Mouse (Mus musculus): ENCODE results near the gene Fsd1.

The Fsd1 gene

GRCm38 (mm10) chr17:55961631-55962030, 24.7 kb upstream of the Fsd1 start:
- no peak for DNase-seq (ENCODE audit: low spot score in 2 of 2)

DNA sequence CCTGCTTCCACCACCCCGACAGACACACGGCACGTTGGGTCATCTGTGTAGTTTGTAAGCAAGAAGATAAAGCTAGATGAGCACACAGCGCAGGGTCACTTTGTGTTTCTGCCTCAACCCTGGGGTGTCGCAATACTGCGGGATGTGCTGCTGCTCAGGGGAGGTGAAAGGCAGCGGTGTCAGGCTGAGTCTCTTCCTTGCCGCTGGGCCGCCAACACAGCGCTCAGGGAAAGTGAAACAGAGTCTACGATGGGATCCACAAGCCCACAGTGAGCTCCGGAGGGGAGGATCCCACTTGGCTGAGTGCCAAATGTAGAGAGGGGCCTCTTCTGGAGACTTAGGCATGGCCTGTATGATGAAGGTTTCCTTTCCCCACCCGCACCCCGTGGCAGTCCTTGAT, 23.1 kb upstream of the Fsd1 start:
- DNase-seq (ENCODE audit: low spot score in 2 of 2), result peak in 1 of 2 experiments; percentile 0

DNA sequence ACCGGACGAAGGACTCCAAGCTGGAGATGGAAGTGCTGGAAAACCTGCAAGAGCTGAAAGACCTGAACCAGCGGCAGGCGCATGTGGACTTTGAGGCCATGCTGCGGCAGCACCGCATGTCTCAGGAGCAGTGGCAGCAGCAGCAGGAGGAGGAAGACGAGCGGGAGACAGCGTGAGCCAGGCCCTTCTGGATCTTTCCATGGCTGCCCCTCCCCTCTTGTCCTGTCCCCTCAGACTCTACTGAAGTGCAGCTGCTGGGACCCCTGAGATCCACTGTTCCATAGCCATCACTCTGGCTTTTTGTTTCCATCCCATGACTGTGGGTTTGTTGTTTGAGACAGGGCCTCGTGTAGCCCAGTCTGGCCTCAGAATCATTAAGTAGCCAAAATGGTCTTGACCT, 21.8 kb upstream of the Fsd1 start:
- no peak for DNase-seq (ENCODE audit: low spot score in 2 of 2)

- no peak for DNase-seq (ENCODE audit: low spot score in 2 of 2)
Observed at GRCm38 (mm10) chr17:55964996-55965395, 21.3 kb upstream of the Fsd1 start.

DNA sequence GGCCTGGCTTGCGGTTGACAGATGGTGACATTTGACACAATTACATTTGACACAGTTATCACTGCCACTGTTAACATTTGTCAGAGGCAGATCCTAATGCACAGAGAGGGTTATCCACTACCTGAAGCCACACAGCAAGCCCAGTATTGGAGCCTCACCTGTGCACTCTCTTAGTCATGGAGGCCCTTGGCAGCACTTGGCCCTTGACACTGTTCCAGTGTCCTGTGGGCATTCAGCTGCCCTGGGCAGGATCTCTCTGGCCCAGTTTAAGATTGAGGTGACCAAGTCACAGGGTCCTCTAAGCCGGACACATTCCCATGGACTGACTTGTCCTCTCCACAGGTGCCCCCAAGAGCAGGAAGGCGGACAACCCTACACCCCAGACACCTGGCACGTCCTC, 19.1 kb upstream of the Fsd1 start:
- no peak for DNase-seq (ENCODE audit: low spot score in 2 of 2)

DNA sequence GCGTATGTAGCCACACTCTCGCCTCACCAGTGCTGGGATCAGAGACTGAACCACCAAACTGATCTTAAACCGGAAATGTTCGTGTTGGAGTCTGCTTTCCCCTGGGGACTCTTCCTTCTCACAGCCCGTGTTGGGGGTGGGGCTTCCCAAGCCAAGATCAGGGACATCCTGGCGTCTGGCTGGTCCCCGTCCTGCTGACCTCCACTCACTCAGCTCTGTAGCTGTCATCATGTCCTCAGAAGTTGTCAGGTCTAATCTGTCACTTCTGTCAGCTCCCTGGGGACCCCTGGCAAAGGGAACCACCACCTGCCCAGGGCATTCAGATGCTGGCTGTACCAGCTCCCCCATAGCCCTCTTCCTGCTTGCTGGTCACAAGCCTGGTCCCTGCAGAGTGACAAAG, 18.1 kb upstream of the Fsd1 start:
- DNase-seq (ENCODE audit: low spot score in 2 of 2), result no peak

DNA sequence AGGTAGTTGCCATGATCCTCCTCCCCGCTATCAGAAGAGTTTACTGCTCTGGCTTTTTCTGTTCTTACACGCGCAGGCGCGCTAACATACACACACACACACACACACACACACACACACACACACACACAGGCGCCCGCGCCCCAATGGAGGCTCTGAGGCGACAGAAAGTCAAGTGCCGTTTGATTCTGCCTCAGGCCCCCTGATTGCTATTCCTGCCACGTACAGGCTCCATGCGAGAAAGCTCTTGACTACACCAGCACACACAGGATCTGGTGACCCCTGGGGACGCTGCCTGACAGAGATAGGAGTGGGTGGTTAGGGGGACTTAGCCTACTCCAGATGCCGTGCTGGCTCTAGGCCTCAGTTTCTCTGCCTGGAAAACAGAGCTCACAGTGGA, 16.7 kb upstream of the Fsd1 start:
- DNase-seq (ENCODE audit: low spot score in 2 of 2), result peak in 1 of 2 experiments; percentile 43

- DNase-seq (ENCODE audit: low spot score in 2 of 2), result no peak
Observed at GRCm38 (mm10) chr17:55969966-55970891, 16.1 kb upstream of the Fsd1 start, which contains the start of gene Shd. Gene Shd, plus strand, starts transcription at chr17:55970467.

DNA sequence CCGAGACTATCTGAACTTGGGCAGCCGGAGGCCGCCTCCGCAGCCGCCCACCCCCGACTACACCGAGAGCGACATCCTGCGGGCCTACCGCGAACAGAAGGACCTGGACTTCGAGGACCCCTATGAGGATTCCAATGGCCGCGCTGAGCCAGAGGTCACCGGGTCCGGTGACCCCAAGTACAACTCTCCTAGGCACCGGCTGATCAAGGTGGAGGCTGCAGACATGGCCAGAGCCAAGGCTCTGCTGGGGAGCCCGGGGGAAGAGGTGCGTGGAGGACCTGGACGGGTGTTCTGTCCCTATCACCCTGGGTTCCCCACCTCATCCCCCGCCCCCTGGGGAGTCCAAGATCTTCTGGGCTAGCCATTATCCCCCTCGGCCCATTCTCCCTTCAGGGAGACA, 14.9 kb upstream of the Fsd1 start:
- DNase-seq (ENCODE audit: low spot score in 2 of 2), result no peak

DNA sequence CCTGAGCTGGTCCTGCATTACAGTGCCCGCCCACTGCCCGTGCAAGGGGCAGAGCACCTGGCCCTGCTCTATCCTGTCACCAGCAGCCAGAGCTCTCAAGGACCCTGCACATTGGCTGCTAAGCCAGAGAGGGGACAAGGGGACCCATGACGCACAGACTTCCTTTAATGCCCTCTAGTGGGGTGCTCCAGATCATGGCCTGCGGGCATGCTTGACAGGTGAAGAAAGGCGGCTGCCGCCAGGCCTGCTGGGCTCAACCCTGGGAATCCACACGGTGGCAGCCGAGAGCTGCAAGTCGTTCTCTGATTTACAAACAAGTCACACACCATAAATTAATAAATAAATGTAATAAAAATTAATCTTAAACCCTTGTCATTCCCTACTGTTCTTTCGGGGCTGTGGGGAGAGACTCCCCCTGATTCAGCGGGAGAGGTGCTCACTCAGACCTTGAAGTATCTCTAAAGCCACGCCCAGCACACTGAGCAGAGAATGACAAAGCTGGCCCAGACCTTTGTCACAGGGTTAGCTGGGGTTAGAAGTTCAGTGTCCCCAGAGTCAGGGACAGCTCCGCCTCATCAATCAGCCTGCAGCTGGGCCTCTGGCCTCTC, 9.9 kb upstream of the Fsd1 start:
- DNase-seq (ENCODE audit: low spot score in 2 of 2), result peak; percentile 81 to 85

- DNase-seq (ENCODE audit: low spot score in 2 of 2), result no peak
Observed at GRCm38 (mm10) chr17:55977301-55977700, 9.0 kb upstream of the Fsd1 start.

DNA sequence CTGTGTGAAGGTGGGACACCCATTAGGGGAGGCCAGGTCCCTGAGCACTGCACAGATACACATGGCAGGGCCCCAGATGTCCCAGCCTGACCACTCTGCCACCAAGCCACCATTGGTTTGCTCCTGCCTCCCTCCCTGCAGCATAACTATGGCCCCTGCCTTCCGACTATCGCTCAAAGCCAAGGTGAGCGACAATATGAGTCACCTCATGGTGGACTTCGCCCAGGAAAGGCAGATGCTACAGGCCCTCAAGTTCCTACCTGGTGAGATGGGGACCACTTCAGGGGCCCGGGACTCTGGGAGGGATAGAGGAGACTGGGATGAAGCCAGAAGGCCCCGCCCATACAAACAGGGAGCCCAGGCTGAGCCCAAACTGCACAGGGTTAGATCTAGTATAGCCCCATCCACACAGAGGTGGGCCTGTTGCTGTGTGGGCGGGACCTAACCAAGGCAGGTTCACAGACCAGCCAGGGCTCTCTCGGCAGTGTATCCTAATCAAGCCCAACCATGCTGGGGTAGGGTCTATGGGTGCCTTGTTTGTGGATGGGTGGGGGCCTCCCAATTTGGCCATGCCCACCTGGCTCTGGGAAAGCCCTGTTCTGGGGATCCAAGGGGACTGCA, 4.1 kb downstream of the Fsd1 start:
- no peak for DNase-seq (ENCODE audit: low spot score in 2 of 2)

- no peak for DNase-seq (ENCODE audit: low spot score in 2 of 2)
Observed at GRCm38 (mm10) chr17:55996007-55996406, 9.7 kb downstream of the Fsd1 start.

GRCm38 (mm10) chr17:55999794-56000499, 13.6 kb downstream of the Fsd1 start:
- no peak for DNase-seq (ENCODE audit: low spot score in 2 of 2)

- DNase-seq (ENCODE audit: low spot score in 2 of 2), result no peak
Observed at GRCm38 (mm10) chr17:56003000-56003399, 16.7 kb downstream of the Fsd1 start.

GRCm38 (mm10) chr17:56005415-56006061, 19.2 kb downstream of the Fsd1 start, which contains the start of the genes Stap2 and Mpnd:
Gene Stap2, minus strand, starts transcription at chr17:56005584.
Gene Mpnd, plus strand, starts transcription at chr17:56005711.
- DNase-seq (ENCODE audit: low spot score in 2 of 2), result no peak

DNA sequence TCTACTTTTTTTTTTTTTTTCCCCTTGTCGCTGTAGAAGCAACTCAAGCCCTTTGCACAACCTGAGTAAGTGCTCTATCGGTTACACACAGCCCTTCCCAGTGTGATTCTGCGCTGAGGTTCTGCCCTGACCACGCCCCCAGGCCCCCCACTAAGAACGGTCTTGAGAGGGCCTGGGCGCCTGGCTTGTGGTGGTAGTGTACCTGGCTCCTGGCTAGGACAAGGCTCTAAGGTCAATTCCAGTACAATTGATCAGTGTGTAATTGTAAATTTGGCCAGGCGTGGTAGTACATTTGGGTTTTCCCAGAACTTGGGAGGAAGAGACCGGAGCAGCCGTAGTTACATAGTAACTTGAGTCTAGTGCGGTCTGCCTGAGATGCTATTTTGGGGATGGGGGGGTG, 20.6 kb downstream of the Fsd1 start:
- no peak for DNase-seq (ENCODE audit: low spot score in 2 of 2)

- DNase-seq (ENCODE audit: low spot score in 2 of 2), result no peak
Observed at GRCm38 (mm10) chr17:56007444-56008355, 21.4 kb downstream of the Fsd1 start.

- DNase-seq (ENCODE audit: low spot score in 2 of 2), result peak; percentile 95
Observed at GRCm38 (mm10) chr17:56008356-56009087, 22.2 kb downstream of the Fsd1 start.
